Mouse (Mus musculus) ES-E14 (cell line): ENCODE measurements at regions not wholly inside any gene's neighbourhood (a gene's known extent, or its start where the extent isn't known, plus 50 kb on each side); places are given as distances from the start of the nearest gene placed in this dataset.

Source experiments
- CHD2 ChIP-seq: IDR thresholded peaks from 2 replicates; pipeline ENCODE4 v1.6.1; 2014; ENCODE audit warnings: mild to moderate bottlenecking, low read depth, low read length, inconsistent platforms
- HCFC1 ChIP-seq: IDR thresholded peaks from 2 replicates; pipeline ENCODE4 v1.6.1; 2012; ENCODE audit warnings: low read length, inconsistent platforms, borderline replicate concordance; ENCODE audit not compliant: insufficient read depth
- MAFK ChIP-seq: IDR thresholded peaks from 2 replicates; pipeline ENCODE4 v1.6.1; 2014; ENCODE audit warnings: mild to moderate bottlenecking, low read depth, low read length, inconsistent platforms; ENCODE audit not compliant: insufficient read depth
- ZC3H11A ChIP-seq: IDR thresholded peaks from 2 replicates; pipeline ENCODE4 v1.6.1; 2012; ENCODE audit warnings: low read depth, mild to moderate bottlenecking, inconsistent platforms, low read length, borderline replicate concordance
- ZNF384 ChIP-seq: IDR thresholded peaks from 2 replicates; pipeline ENCODE4 v1.6.1; 2012; ENCODE audit warnings: low read depth, low read length, inconsistent platforms

DNA sequence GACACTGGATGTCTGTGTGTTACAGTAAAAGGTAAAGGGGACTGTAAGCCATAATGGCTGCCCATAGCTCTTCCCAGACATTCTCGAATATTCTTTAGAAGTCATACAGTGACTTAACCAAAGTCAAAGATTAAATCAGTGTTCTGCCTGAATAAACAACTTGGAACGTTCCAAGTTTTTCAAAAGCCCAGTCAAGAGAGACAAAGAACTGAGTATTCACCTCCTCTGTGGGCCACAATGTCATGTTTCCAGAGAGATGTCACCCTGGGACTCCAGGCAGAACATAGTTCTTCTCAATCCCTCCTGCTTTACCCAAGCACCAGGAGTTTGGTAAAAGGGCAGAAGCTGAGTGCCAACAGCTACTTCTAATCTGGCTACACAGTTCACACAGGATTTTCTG lies 58.2 kb upstream of the Nt5e start:
- no peak for TF ChIP-seq MAFK
- no peak for TF ChIP-seq ZNF384
- TF ChIP-seq ZC3H11A, result no peak
- TF ChIP-seq HCFC1, result no peak
- no peak for TF ChIP-seq CHD2
